Mouse (Mus musculus) hindbrain, embryonic 10.5 days (tissue): ENCODE measurements around the gene Slc20a1. TPM values are rescaled to one million over a fixed set of nuclear protein-coding genes. Genes with fewer than 3 reads are reported as not detected.

Experiments used
- DNase-seq: peaks from one replicate; pipeline ENCODE4 v3.0.0-alpha.2; 2017; ENCODE audit warnings: low spot score
- H3K27ac ChIP-seq: fragments of 300-500 bp; sonication (generic); 2 replicates; pipeline ENCODE4 v1.5.1; 2016; ENCODE audit warnings: mild to moderate bottlenecking, moderate library complexity
- H3K27me3 ChIP-seq: fragments of 300-500 bp; sonication (generic); 2 replicates; pipeline ENCODE4 v1.6.1; 2016; ENCODE audit warnings: mild to moderate bottlenecking; ENCODE audit not compliant: poor library complexity, insufficient read depth, severe bottlenecking
- H3K36me3 ChIP-seq: fragments of 300-500 bp; sonication (generic); 2 replicates; pipeline ENCODE4 v1.6.1; 2016; ENCODE audit warnings: mild to moderate bottlenecking, moderate library complexity
- H3K4me1 ChIP-seq: fragments of 300-500 bp; sonication (generic); replicated peaks from 2 replicates; pipeline ENCODE4 v1.6.1; 2016; ENCODE audit warnings: mild to moderate bottlenecking
- H3K4me3 ChIP-seq: fragments of 300-500 bp; sonication (generic); 2 replicates; pipeline ENCODE4 v1.5.1; 2016; ENCODE audit warnings: mild to moderate bottlenecking, moderate library complexity
- H3K9me3 ChIP-seq: fragments of 300-500 bp; sonication (generic); 2 replicates; pipeline ENCODE4 v1.6.1; 2016; ENCODE audit warnings: mild to moderate bottlenecking, moderate library complexity
- WGBS: fragments of 180-500 bp; shearing (Covaris S2); methylation state at CpG from one replicate; pipeline ENCODE4 v1.1.7; 2016; 5-methylcytosine and 5-hydroxymethylcytosine counted together
- polyA plus RNA-seq: library from polyadenylated mRNA; unstranded; fragments of >200 nt; fragmentation: Nextera tagmentation; extraction: Ambion mirVana; gene quantifications from 2 replicates; pipeline ENCODE4 v1.2.1, GENCODE M21; 2016

Gene Slc20a1
- polyA plus RNA-seq, 1 experiment from 2014 or later, result 37.8 TPM

DNA sequence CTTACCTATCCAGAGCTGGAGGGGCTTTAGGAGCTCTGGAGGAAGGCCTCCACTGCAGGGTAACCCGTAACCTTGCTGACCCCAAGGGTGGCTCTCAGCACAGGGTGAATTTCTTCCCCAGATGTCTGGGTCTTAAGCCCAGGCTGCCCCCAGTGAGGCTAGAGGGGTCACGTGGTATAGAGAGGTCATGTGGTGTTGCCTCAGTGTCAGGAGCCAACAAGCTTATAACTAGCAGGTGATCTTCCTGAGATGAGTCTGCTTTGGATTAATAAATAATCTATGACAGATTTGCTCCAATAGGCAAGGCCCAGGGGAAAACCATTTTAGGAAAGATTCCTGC is 55.0 kb downstream of the Slc20a1 start:
- H3K36me3 ChIP-seq, result no peaks in the 10 kb centered on the region
- DNase-seq, result no peak
- 74% methylated on average over 2 of the region's 2 CpGs for WGBS
- H3K4me3 ChIP-seq, result no peak overlapping the region
- H3K4me1 ChIP-seq, result peaks cover 4% of the 10 kb centered on the region; the same call in 1 of the 2 replicates
- H3K9me3 ChIP-seq, result no peaks in the 10 kb centered on the region
- H3K27me3 ChIP-seq, result no peaks in the 10 kb centered on the region
- H3K27ac ChIP-seq, result no peak overlapping the region

DNA sequence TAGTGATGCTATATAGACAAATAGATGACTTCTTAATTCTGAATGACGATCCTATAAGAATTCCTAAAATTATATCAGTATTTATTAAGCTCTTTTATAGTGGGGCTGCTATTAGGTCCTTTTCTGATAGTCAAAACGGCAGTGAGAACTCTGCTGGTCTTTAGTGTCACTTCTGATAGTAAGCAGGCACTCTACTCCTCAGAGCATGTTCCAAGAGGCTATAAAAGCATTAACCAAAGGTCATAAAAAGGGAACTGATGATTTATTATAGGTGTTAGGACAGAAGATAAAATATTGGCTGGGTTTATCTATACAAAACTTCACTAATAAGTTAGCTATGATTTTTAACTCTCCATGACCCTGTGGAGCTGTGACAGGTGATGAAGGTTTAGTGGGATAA is 55.5 kb downstream of the Slc20a1 start:
- H3K36me3 ChIP-seq, result no peaks in the 10 kb centered on the region
- no peak overlapping the region for H3K4me3 ChIP-seq
- H3K27me3 ChIP-seq, result no peaks in the 10 kb centered on the region
- WGBS, result 86% methylated on average over 2 of the region's 2 CpGs
- H3K4me1 ChIP-seq, result peaks cover 5% of the 10 kb centered on the region; the same call in 1 of the 2 replicates
- DNase-seq, result no peak
- H3K9me3 ChIP-seq, result no peaks in the 10 kb centered on the region
- H3K27ac ChIP-seq, result no peak overlapping the region

DNA sequence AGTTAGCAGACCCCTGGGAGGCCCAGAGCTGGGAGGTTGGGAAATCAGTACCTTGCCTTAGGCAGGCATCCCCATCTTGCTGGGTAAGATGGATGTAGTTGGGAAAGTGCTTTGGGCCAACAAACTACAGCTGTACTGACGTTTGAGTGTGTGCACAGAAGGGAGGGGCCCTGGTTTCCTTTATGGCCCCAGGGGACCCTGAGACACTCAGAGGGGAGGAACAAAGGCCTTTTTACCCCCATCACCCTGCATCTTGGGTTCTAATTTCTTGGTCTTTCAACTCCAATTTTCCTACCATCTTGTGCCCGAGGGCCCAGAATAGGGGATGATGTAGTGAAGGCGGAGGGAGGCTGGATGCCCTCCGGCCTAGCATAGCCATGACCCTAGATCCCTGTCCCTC is 57.4 kb downstream of the Slc20a1 start:
- no peak overlapping the region for H3K4me3 ChIP-seq
- H3K9me3 ChIP-seq, result no peaks in the 10 kb centered on the region
- whole genome bisulfite sequencing, result 73% methylated on average over 4 of the region's 4 CpGs
- H3K27ac ChIP-seq, result no peak overlapping the region
- H3K27me3 ChIP-seq, result no peaks in the 10 kb centered on the region
- DNase-seq, result no peak
- H3K36me3 ChIP-seq, result no peaks in the 10 kb centered on the region
- peaks cover 6% of the 10 kb centered on the region; the same call in 1 of the 2 replicates for H3K4me1 ChIP-seq

DNA sequence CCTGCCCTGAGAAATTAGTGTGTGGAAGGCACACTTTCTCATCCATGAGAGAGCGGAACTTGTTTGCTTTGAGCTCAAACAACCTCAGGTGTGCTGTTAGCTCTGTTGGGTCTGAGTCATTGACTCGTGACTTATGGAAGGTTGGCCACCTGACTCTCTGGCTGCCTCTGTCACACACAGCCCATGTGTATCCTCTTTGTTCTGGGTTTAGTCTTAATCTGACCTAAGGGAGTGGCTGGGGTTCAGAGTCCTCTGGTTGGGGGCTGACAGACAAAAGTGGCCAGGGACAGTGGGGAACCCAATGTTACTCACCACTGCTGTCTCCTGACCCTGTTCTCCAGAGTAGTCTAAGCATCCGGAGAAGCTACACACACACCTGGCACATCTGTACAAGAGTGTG is 59.5 kb downstream of the Slc20a1 start:
- Histone ChIP-seq H3K36me3 (no peaks in the 10 kb centered on the region), H3K9me3 (no peaks in the 10 kb centered on the region), H3K4me1 (peaks cover 10% of the 10 kb centered on the region; the same call in 1 of the 2 replicates), H3K27ac (peak overlapping the region; percentile 66), H3K4me3 (no peak overlapping the region), H3K27me3 (no peaks in the 10 kb centered on the region)
- no peak for DNase-seq
- WGBS, result 91% methylated on average over 3 of the region's 3 CpGs

DNA sequence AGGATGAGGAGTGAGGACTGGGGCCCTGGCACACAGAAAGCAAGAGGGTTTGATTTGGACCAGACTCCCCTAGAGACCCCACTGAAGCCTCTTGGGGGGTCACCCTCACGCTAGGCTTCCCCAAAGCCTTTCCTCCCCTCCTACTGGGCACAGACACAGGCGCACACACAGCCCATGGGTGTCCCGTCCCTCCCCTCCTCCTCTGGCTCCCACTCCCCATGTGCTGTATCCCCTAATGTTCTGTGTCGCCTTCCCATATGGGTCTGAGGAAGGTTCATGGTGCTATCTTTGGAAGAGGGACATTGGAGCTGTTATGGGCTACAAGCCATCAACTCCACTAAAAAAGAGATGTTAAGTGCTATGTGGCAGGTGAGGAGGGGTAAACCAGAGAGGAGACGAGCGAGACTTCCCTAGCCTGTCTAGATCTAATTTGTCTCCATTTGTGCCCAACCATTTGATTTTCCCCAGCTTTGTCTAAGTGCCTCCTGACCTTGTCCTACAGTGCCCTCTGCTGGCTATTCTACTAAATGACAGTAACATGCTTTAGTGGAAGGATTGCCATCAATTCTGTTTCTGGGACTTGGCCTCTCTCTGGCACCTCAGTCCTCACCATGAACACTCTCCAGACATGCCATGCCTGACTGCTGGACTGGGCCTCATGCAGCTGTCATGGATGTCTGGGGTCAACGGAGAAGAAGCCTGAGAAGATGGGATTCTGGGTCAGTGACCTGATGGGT is 60.1 kb downstream of the Slc20a1 start:
- no peaks in the 10 kb centered on the region for H3K36me3 ChIP-seq
- no peaks in the 10 kb centered on the region for H3K27me3 ChIP-seq
- DNase-seq, result peak; percentile 52
- no peak overlapping the region for H3K4me3 ChIP-seq
- WGBS, result 39% methylated on average over 7 of the region's 7 CpGs
- peak overlapping the region; percentile 66 for H3K27ac ChIP-seq
- H3K4me1 ChIP-seq, result peaks cover 10% of the 10 kb centered on the region; the same call in 1 of the 2 replicates
- no peaks in the 10 kb centered on the region for H3K9me3 ChIP-seq

DNA sequence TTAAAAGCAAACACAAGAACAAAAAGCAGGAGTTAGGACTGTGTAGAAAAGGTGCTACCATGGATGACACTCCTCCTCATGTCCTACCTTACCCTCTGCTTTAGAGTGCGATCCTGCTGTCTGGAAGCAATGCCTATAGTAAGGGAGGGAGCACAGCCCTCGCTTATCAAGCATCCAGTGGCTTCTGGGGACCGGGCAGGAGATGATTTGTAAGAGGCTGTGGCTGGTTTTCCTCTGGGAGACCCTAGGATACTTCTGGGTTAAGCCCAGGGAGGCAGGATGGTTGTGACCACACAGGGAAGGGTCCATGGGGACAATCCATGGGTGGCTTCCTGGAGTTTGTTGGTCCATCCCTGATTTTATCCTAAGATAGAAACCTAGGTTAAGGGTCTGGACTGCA is 62.1 kb downstream of the Slc20a1 start:
- DNase-seq, result no peak
- Histone ChIP-seq H3K27me3 (no peaks in the 10 kb centered on the region), H3K27ac (no peak overlapping the region), H3K4me3 (no peak overlapping the region), H3K36me3 (no peaks in the 10 kb centered on the region), H3K9me3 (no peaks in the 10 kb centered on the region), H3K4me1 (peaks cover 10% of the 10 kb centered on the region; the same call in 1 of the 2 replicates)
- 69% methylated on average over 3 of the region's 3 CpGs for WGBS

Other genes starting within 250 kb of the Slc20a1 start
- gene Zc3h6, start 231.4 kb upstream of the Slc20a1 start, polyA plus RNA-seq, result 1.4 and 2.2 TPM in 2 replicates
- 14.3 and 16.9 TPM in 2 replicates for gene Gm10762, start 231.0 kb upstream of the Slc20a1 start, polyA plus RNA-seq
- gene Vinac1, start 150.6 kb upstream of the Slc20a1 start, polyA plus RNA-seq, result 0.10 and 0.14 TPM in 2 replicates
- 13.0 and 14.1 TPM in 2 replicates for gene Ttl, start 132.8 kb upstream of the Slc20a1 start, polyA plus RNA-seq
- 31.5 and 34.9 TPM in 2 replicates for gene Polr1b, start 97.8 kb upstream of the Slc20a1 start, polyA plus RNA-seq
- gene Chchd5, start 69.1 kb upstream of the Slc20a1 start, polyA plus RNA-seq, result 27.8 and 29.3 TPM in 2 replicates
- gene Ckap2l, start 98.4 kb downstream of the Slc20a1 start, polyA plus RNA-seq, result 50.8 and 59.3 TPM in 2 replicates
- not detected in 2 replicates for gene Il1a, start 111.2 kb downstream of the Slc20a1 start, polyA plus RNA-seq
- gene Il1b, start 172.4 kb downstream of the Slc20a1 start, polyA plus RNA-seq, result not detected in 2 replicates